Mouse (Mus musculus): Measurements from ENCODE around the gene Xrcc3. TPM values are rescaled to one million over a fixed set of nuclear protein-coding genes. Genes with fewer than 3 reads are reported as not detected.

Gene Xrcc3
- polyA plus RNA-seq, 1 experiment from 2014 or later: 6.7 TPM

GRCm38 (mm10) chr12:111759176-111760061 is 54.3 kb downstream of the Xrcc3 start:
- ATAC-seq (replicated peaks; ENCODE audit: extremely low read depth, insufficient read depth, low FRiP score): peak; percentile 59
- peaks cover 2% of the 10 kb centered on the region; the same call in 1 of the 2 replicates for H3K36me3 ChIP-seq (ENCODE audit: control insufficient read depth, insufficient read depth)
- H3K27me3 ChIP-seq (ENCODE audit: control insufficient read depth, insufficient read depth, low read length): no peaks in the 10 kb centered on the region
- H3K27ac ChIP-seq (ENCODE audit: low read length): peak overlapping the region; percentile 90
- peak overlapping the region; percentile 98 for H3K4me2 ChIP-seq (ENCODE audit: low read depth, low read length)
- under 1% methylated on average over 35 of the region's 35 CpGs for WGBS
- H3K9ac ChIP-seq (ENCODE audit: low read length): peak overlapping the region; percentile 96
- H3K4me3 ChIP-seq (ENCODE audit: low read length): peak overlapping the region; percentile 78
- no peaks in the 10 kb centered on the region for H3K9me3 ChIP-seq (replicated peaks; ENCODE audit: control insufficient read depth, low read length)
- H3K4me1 ChIP-seq (ENCODE audit: control insufficient read depth, insufficient read depth, low read length): peaks cover 22% of the 10 kb centered on the region

- peaks cover 2% of the 10 kb centered on the region; the same call in 1 of the 2 replicates for H3K36me3 ChIP-seq (ENCODE audit: control insufficient read depth, insufficient read depth)
- no peaks in the 10 kb centered on the region for H3K27me3 ChIP-seq (ENCODE audit: control insufficient read depth, insufficient read depth, low read length)
- peak within 1 kb of the TSS; percentile 98 for H3K4me2 ChIP-seq (ENCODE audit: low read depth, low read length)
- WGBS: under 1% methylated on average over 78 of the region's 85 CpGs
- peak within 1 kb of the TSS; percentile 78 for H3K4me3 ChIP-seq (ENCODE audit: low read length)
- H3K9me3 ChIP-seq (replicated peaks; ENCODE audit: control insufficient read depth, low read length): no peaks in the 10 kb centered on the region
- ATAC-seq (replicated peaks; ENCODE audit: extremely low read depth, insufficient read depth, low FRiP score): peak; percentile 70
- peak within 1 kb of the TSS; percentile 96 for H3K9ac ChIP-seq (ENCODE audit: low read length)
- H3K4me1 ChIP-seq (ENCODE audit: control insufficient read depth, insufficient read depth, low read length): peaks cover 22% of the 10 kb centered on the region
- peak within 1 kb of the TSS; percentile 90 for H3K27ac ChIP-seq (ENCODE audit: low read length)
Measured at GRCm38 (mm10) chr12:111758381-111759175, 55.1 kb downstream of the Xrcc3 start, which contains the start of gene Klc1. Gene Klc1 (plus strand): TSS chr12:111758849.

GRCm38 (mm10) chr12:111757561-111758325 is 55.9 kb downstream of the Xrcc3 start:
- WGBS: 59% methylated on average over 10 of the region's 10 CpGs

DNA sequence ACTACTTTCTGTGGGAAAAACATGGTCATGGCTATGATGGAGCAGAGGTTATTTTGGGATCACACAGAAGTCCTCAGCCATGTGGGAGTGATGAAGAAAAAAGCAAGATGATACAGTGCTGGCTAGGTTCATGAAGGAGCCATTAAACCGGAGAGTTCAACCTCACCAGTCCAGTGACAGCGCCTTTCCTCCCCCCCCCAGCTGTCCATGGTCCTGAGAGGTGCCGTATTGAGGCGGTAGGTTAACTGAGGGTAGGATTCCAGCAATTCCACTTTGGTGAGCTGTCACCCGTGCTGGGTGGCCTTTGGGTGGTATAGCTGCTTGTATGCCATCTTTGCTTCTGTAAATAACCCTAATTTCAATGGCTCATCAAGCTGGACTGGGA is 57.0 kb downstream of the Xrcc3 start:
- no peak overlapping the region for H3K4me3 ChIP-seq (ENCODE audit: low read length)
- H3K4me2 ChIP-seq (ENCODE audit: low read depth, low read length): no peak overlapping the region
- H3K27me3 ChIP-seq (ENCODE audit: control insufficient read depth, insufficient read depth, low read length): no peaks in the 10 kb centered on the region
- no peak overlapping the region for H3K9ac ChIP-seq (ENCODE audit: low read length)
- peaks cover 16% of the 10 kb centered on the region for H3K4me1 ChIP-seq (ENCODE audit: control insufficient read depth, insufficient read depth, low read length)
- ATAC-seq (replicated peaks; ENCODE audit: extremely low read depth, insufficient read depth, low FRiP score): no peak
- no peaks in the 10 kb centered on the region for H3K36me3 ChIP-seq (ENCODE audit: control insufficient read depth, insufficient read depth)
- H3K9me3 ChIP-seq (replicated peaks; ENCODE audit: control insufficient read depth, low read length): no peaks in the 10 kb centered on the region; the same call in 1 of the 2 replicates
- H3K27ac ChIP-seq (ENCODE audit: low read length): no peak overlapping the region
- 24% methylated on average over 5 of the region's 5 CpGs for WGBS

More at GRCm38 (mm10) chr12:111757561-111758325, 55.9 kb downstream of the Xrcc3 start:
- H3K4me2 ChIP-seq (ENCODE audit: low read depth, low read length): peak overlapping the region; percentile 98
- H3K9ac ChIP-seq (ENCODE audit: low read length): peak overlapping the region; percentile 96
- H3K27me3 ChIP-seq (ENCODE audit: control insufficient read depth, insufficient read depth, low read length): no peaks in the 10 kb centered on the region
- no peaks in the 10 kb centered on the region; the same call in 1 of the 2 replicates for H3K36me3 ChIP-seq (ENCODE audit: control insufficient read depth, insufficient read depth)
- H3K4me1 ChIP-seq (ENCODE audit: control insufficient read depth, insufficient read depth, low read length): peaks cover 22% of the 10 kb centered on the region
- no peak for ATAC-seq (replicated peaks; ENCODE audit: extremely low read depth, insufficient read depth, low FRiP score)
- H3K9me3 ChIP-seq (replicated peaks; ENCODE audit: control insufficient read depth, low read length): no peaks in the 10 kb centered on the region
- peak overlapping the region; percentile 78 for H3K4me3 ChIP-seq (ENCODE audit: low read length)
- H3K27ac ChIP-seq (ENCODE audit: low read length): peak overlapping the region; percentile 90

DNA sequence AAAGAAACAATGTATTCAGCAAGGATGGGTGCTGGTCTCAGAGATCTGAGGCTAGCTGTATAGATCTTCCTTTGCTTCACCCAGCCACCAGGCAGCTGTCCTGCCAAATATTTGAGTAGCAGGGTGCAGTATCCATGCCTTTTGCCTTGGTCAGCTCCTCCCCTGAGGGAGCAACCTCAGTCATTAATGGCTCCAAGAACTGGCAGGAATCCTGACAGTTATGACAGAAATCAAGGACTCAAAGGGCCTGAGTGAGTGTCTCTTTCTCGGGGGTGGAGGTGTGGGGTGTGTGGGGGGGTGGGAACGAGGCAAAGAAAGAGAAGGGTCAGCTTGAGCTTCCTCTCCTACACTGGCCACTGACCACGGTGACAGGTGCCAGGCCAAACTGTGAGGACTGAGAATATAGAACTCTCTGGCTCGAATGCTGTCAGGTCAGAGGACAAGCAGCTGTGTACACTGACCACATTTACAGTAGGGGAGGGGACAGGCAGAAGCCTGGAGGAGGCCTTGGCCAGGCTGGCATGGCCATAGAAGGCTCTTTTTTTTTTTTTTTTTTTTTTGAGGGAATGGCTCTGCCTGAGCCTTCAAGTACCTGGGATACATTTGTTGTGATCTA is 57.5 kb downstream of the Xrcc3 start:
- Histone ChIP-seq H3K27me3 (ENCODE audit: control insufficient read depth, insufficient read depth, low read length) (no peaks in the 10 kb centered on the region), H3K9me3 (replicated peaks; ENCODE audit: control insufficient read depth, low read length) (no peaks in the 10 kb centered on the region; the same call in 1 of the 2 replicates), H3K36me3 (ENCODE audit: control insufficient read depth, insufficient read depth) (no peaks in the 10 kb centered on the region), H3K4me3 (ENCODE audit: low read length) (no peak overlapping the region), H3K4me2 (ENCODE audit: low read depth, low read length) (no peak overlapping the region), H3K9ac (ENCODE audit: low read length) (no peak overlapping the region), H3K4me1 (ENCODE audit: control insufficient read depth, insufficient read depth, low read length) (peaks cover 16% of the 10 kb centered on the region), H3K27ac (ENCODE audit: low read length) (no peak overlapping the region)
- ATAC-seq (replicated peaks; ENCODE audit: extremely low read depth, insufficient read depth, low FRiP score): no peak
- WGBS: 49% methylated on average over 4 of the region's 4 CpGs

DNA sequence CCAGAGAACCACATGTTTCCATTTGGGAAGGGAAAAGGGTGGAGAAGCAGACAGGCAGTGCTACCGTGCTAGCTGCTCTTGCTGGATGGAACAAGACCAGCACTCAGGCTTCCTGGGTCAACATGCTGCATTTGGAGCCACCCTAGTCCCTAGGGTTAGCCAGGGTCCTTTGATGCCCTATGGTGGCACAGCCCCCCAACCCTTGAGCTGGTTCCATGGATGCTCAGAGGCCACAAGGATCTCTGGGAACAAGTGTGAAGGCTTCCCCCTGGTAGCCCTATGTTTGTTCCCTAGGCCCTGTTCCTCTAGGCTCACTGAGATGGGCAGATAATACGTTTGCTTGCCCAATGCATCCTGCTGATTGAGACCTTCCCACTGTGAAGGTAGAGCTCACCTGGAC is 58.4 kb downstream of the Xrcc3 start:
- H3K27ac ChIP-seq (ENCODE audit: low read length): no peak overlapping the region
- ATAC-seq (replicated peaks; ENCODE audit: extremely low read depth, insufficient read depth, low FRiP score): no peak
- H3K9me3 ChIP-seq (replicated peaks; ENCODE audit: control insufficient read depth, low read length): no peaks in the 10 kb centered on the region; the same call in 1 of the 2 replicates
- H3K27me3 ChIP-seq (ENCODE audit: control insufficient read depth, insufficient read depth, low read length): no peaks in the 10 kb centered on the region
- peaks cover 15% of the 10 kb centered on the region for H3K4me1 ChIP-seq (ENCODE audit: control insufficient read depth, insufficient read depth, low read length)
- H3K9ac ChIP-seq (ENCODE audit: low read length): no peak overlapping the region
- WGBS: 51% methylated on average over 2 of the region's 2 CpGs
- H3K4me2 ChIP-seq (ENCODE audit: low read depth, low read length): no peak overlapping the region
- no peak overlapping the region for H3K4me3 ChIP-seq (ENCODE audit: low read length)
- H3K36me3 ChIP-seq (ENCODE audit: control insufficient read depth, insufficient read depth): no peaks in the 10 kb centered on the region

DNA sequence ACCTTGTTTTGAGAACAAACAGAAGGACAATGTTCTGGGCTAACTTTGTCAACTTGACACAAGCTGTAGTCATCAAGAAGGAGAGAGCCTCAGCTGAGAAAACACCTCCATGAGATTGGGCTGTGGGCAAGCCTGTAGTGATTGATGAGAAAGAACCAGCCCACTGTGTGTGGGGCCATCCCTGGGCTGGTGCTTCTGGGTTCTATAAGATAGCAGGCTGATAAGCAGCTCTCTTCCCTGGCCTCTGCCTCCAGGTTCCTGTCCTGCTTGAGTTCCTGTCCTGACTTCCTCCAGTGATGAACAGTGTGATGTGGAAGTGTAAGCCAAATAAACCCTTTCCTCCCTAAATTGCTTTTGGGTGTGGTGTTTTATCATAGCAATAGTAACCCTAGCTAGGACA is 59.0 kb downstream of the Xrcc3 start:
- no peaks in the 10 kb centered on the region for H3K36me3 ChIP-seq (ENCODE audit: control insufficient read depth, insufficient read depth)
- peaks cover 13% of the 10 kb centered on the region; the same call in 1 of the 2 replicates for H3K4me1 ChIP-seq (ENCODE audit: control insufficient read depth, insufficient read depth, low read length)
- H3K9me3 ChIP-seq (replicated peaks; ENCODE audit: control insufficient read depth, low read length): no peaks in the 10 kb centered on the region; the same call in 1 of the 2 replicates
- H3K27me3 ChIP-seq (ENCODE audit: control insufficient read depth, insufficient read depth, low read length): no peaks in the 10 kb centered on the region
- ATAC-seq (replicated peaks; ENCODE audit: extremely low read depth, insufficient read depth, low FRiP score): no peak
- H3K9ac ChIP-seq (ENCODE audit: low read length): no peak overlapping the region
- no peak overlapping the region for H3K27ac ChIP-seq (ENCODE audit: low read length)
- no peak overlapping the region for H3K4me3 ChIP-seq (ENCODE audit: low read length)
- H3K4me2 ChIP-seq (ENCODE audit: low read depth, low read length): no peak overlapping the region

- H3K9me3 ChIP-seq (replicated peaks; ENCODE audit: control insufficient read depth, low read length): no peaks in the 10 kb centered on the region; the same call in 1 of the 2 replicates
- no peak for ATAC-seq (replicated peaks; ENCODE audit: extremely low read depth, insufficient read depth, low FRiP score)
- H3K27me3 ChIP-seq (ENCODE audit: control insufficient read depth, insufficient read depth, low read length): no peaks in the 10 kb centered on the region
- peaks cover 13% of the 10 kb centered on the region; the same call in 1 of the 2 replicates for H3K4me1 ChIP-seq (ENCODE audit: control insufficient read depth, insufficient read depth, low read length)
- H3K4me3 ChIP-seq (ENCODE audit: low read length): no peak overlapping the region
- H3K27ac ChIP-seq (ENCODE audit: low read length): no peak overlapping the region
- 48% methylated on average over 9 of the region's 9 CpGs for WGBS
- peak overlapping the region; percentile 29 for H3K4me2 ChIP-seq (ENCODE audit: low read depth, low read length)
- H3K36me3 ChIP-seq (ENCODE audit: control insufficient read depth, insufficient read depth): no peaks in the 10 kb centered on the region
- H3K9ac ChIP-seq (ENCODE audit: low read length): peak overlapping the region; percentile 10; the same call in 1 of the 2 replicates
Measured at GRCm38 (mm10) chr12:111753347-111753746, 60.3 kb downstream of the Xrcc3 start.

Measured in heart, embryonic 16.5 days (tissue).